Mouse (Mus musculus): ENCODE measurements around the gene Sp4.

Gene Sp4

DNA sequence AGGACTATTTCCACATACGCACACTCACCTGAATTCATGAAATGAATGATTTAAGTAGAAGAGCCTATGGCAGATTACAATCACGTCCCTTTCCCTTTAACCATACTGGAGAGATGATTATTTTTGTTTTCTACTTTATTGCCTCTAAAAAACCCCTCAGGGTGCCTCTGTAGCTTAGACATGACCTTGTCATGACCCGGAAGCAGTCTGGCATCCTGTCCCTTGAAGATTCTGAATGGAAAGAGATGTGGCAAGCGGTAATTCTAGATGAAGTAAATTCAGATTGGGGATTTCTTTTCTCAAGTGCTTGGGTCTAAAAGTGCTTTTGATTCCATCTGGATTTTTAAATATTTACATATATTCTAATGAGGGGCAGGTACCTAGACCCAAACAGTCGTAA lies 24.9 kb downstream of the Sp4 start:
- no peak for DNase-seq (ENCODE audit: extremely low spot score)

DNA sequence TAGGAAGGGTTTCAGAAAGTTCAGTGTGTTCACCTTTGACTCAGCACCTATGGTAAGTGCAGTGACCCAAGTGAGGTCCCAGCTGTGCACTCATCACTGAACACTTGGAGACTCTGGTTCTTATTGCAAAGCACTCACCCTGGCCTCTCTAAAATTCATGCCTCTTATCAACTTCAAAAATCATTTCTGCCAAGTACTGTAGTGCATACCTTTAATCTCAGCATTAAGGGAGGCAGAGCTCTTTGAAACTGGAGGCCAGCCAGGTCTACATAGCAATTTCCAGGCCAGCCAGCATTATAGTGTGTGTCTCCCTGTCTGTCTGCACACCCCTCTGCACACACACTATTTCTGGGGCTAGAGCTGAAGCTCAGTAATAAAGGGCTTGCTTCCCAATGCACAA lies 36.3 kb downstream of the Sp4 start:
- no peak for DNase-seq (ENCODE audit: extremely low spot score)

DNA sequence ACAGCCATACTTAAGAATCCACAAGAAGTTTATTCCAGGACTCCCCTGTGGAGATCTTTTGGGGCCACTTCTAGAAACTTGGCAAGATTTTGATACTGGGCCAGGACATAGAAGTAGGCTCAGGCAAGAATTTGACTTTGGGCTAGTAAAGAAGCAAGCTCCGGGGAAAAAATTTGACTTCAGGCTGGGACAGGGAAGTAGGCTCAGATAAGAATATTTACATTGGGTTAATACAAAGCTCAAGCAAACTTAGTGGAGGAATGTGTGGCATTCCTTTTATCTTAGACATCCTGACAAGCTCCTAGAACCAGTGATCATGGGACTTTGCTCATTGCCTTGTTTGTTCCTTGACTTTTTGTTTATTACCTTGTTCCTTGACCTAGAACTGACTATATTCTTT lies 37.4 kb downstream of the Sp4 start:
- no peak for DNase-seq (ENCODE audit: extremely low spot score)

DNA sequence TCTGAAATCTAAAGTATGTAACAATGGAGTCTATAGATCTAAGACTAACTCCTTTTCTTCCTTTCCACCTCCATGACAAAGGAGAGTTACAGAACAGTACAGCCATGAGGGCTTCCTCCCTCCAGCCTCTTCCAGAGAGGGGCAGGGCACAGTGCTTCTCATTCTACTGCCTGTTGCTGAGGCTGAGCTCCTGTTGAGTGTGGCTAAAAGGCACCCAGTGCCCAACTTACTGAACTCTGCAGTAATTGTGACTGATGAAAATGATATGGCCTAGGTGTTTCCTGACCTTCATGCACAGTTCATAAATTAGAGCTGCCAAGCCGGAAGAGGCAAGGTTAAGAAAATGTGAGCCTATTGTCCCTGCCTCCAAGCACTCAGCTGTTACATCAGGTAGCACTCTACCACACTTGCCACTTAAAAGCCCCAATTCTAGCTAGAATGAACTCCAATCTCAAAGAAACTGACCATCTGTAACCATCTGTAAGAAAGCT lies 45.9 kb downstream of the Sp4 start:
- DNase-seq (ENCODE audit: extremely low spot score) = no peak

DNA sequence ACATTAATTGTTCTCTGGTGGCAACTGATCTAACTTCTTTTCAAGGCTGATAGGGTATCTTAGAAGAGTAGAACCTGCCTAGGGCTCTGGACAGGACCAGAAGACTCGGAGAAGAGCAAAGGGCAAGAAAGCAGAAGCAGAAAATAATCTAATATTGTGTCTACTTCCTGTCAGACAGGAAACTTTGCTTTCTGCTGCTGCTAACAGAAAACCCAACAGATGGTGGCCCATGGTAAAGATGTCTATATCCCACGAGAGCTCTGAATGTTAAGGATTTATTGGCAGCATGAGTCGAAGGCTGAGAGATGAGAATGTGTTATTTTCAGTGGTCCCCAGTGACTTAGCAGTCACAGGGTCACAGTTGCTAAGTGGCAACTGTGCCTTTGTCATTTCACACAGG lies 80.1 kb downstream of the Sp4 start:
- no peak for DNase-seq (ENCODE audit: extremely low spot score)

DNA sequence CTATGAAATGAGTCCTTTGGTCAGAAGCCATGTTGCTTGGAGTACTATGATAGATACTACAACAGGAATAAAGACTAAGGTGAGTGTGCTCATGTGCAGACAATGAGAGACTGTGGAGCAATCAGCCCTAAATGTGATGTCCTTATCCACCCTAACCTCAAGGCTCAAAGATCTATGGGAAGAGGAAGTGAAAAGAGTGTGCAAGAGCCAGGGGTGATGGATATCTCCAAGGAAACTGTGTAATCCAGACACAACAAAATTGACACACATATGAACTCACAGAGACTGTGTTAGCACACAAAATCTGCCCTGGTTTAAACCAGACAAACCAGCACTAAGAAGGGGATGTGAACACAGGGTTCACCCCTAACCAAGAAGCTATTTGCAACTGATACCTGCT lies 81.2 kb downstream of the Sp4 start:
- DNase-seq (ENCODE audit: extremely low spot score) = no peak

DNA sequence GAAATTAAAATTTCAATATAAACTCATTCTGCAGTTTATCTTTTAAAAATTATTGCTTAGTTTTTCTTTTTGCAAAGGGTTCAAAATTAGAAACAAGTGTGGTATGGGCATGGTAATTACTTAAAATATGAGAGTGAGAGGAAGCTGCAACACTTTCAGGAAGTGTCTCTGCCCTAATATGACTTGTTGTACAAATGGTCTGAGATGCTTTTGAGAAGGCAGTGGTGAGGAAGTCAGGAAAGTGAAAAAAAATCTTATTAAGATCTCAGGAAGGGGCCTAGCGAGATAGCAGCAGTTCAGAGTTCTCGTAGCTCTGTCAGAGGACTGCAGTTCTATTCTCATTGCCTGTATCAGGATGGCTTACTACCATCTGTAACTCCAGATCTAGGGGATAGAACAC lies 89.1 kb downstream of the Sp4 start:
- DNase-seq (ENCODE audit: extremely low spot score) = no peak

DNA sequence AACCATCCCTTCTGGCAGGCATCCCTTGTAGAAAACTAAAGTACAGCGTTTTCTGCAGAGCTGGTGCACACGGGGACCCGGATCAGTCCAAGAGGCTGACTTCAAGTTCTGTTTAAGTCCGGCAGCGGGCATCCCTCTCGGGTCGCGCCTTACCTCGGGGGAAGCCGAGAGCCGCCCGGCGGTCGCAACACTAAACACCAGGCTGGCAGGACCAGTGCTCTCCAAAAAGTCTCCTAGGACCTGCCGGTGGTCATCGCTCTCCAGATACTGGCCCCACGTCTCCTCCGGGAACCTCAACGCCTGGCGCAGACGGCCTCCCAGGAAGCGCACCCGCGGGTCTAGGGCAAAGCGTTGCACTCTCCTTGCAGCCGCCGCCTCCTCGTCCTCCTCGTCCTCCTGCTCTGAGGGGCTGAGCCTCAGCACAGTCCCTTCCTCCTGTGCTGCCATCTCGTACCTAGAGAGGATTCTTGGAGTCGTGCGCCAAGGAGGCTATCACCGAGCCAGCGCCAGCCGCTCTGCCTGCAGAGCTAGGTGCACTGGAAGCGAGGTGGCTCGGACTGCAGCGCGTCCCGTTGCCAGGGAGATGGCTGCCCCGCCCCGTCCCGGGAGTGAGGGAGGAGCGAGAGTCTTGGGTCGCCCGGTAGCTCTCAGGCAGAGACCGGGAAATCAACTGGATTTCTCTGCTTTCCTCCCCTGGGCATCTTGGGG lies 102.7 kb downstream of the Sp4 start, which contains the start of gene Dnah11:
TSS of gene Dnah11 (minus strand) at position 658 of the 708 bp plus-strand sequence.
- peak; percentile 84 for DNase-seq (ENCODE audit: extremely low spot score)

DNA sequence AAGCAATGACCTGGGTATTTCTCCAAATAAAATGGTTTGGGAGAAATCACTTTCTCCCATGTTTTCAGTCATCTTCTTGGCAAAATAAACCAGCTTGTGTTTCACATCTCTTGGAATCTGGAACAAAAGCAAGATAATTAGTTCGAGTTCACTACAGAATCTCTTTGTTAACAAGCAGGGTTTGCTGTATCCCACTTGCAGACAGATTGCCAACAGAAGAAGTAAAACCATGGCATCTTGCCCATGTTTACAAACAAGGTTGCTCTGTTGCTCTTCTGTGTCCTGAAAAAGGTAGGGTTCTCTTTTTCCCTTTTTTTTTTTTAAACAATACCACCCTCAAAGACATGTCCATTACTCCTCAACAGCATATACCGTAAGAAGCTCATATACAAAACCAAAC lies 104.7 kb downstream of the Sp4 start:
- no peak for DNase-seq (ENCODE audit: extremely low spot score)

DNA sequence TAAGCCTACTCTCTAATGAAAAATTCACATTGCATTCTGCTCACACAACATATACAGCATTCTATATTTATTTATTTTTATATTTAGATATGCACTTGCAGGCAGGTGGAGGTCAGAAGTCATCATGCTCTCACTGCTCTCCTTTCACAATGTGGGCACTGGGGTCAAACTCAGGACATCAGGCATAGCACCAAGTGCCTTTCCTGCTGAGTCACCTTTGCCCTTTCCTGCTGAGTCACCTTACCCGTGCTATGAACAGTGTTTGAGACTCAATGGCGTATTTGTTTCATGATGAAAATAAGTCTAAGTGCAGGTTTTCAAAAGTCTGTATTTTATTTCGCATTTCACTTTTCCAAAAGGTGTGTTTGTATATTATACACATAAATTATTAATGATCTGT lies 111.7 kb downstream of the Sp4 start:
- no peak for DNase-seq (ENCODE audit: extremely low spot score)

DNA sequence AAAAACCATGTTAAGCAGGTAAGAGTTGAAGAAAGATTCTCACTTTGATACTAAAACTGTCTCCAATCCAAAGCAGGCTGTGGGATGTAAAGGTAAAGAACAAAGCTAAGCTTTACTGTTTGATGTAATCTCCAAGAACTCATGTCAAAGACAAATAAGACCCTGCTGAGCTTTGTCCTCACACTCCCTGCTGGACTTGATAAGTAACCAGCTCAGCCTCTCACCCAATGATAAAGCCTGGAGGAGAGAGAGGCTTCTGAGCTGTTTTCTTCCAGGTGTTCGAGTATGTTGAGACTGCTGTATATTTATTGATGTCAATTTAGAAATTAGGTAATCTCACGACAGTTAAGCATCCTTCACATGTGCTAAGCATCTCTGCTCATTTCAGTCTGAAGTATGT lies 113.6 kb downstream of the Sp4 start:
- no peak for DNase-seq (ENCODE audit: extremely low spot score)

DNA sequence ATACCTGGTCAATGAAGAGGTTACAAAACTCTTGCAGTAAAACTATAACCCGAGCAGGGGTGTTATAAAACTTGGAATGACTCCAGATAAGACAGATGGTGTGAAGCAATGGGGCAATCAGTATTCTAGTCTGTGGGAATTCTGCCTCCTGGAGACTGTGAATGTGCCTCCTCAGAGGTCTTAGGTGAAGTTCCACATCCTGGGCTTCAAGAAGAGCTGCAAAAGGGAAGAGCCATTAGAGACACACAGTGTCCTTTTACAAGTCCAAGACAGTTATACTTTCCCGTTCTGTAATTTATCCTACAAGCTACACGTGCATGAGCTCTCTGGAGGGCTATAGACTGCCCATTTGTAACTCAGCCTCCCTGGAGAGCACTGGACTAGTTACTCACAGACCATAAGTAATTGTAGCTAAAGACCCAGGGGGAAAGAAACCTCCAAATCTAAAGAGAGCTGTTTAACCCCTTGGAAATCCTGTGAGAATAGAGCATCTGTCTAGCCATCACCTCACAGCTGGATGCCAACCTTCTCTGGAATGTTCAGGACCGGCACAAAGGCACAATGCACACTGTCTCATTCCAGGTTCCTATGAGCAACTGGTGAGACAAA lies 114.3 kb downstream of the Sp4 start:
- peak; percentile 42 for DNase-seq (ENCODE audit: extremely low spot score)

DNA sequence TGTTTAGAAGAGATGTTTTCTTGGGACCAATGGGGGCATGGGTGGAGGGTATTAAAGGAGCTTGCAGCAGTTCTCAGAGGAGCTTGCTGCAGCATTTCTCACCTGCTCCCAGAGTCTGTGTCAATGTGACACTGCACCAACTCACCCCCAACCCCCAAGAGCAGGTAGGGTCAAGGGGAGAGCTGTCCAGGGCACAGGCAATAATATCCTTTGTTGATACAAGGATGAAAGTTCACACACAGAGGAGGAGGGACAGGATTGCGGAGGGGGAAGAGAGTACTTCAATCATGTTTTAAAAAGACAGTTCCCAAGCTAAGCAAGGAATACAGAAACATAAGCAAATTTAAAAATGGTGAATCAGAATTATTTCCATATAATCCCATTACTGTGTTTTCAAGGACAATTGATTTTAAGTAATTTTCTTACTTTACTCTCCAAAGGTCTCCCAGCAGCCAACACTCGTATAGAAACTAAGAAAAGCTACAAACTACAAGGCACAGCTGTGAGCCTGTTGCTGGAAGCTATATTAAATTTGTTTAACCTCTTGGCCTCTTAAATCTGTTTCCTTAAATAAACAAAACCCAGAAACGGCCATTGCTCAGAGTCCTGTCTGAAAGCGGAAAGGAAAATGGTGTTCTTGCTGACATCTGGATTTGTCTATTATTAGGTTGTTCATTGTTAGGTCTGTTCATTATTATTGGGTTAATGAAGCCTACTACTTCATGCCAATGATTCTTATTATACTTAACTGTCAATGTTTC lies 114.9 kb downstream of the Sp4 start:
- DNase-seq (ENCODE audit: extremely low spot score) = peak; percentile 44

All from embryo, embryonic 9.5 days (tissue).